Mouse (Mus musculus) 3T3-L1 (cell line): ENCODE measurements around the gene Rpa1.
"Not testable (repeated sequence)": the region's sequence is repeated elsewhere in the genome, so short reads cannot be mapped to it uniquely, and the experiment has no call there.

Experiments
- DNase-seq: peaks from one replicate; pipeline ENCODE4 v3.0.0-alpha.2; 2015; ENCODE audit warnings: low read depth, low spot score

Gene Rpa1

DNA sequence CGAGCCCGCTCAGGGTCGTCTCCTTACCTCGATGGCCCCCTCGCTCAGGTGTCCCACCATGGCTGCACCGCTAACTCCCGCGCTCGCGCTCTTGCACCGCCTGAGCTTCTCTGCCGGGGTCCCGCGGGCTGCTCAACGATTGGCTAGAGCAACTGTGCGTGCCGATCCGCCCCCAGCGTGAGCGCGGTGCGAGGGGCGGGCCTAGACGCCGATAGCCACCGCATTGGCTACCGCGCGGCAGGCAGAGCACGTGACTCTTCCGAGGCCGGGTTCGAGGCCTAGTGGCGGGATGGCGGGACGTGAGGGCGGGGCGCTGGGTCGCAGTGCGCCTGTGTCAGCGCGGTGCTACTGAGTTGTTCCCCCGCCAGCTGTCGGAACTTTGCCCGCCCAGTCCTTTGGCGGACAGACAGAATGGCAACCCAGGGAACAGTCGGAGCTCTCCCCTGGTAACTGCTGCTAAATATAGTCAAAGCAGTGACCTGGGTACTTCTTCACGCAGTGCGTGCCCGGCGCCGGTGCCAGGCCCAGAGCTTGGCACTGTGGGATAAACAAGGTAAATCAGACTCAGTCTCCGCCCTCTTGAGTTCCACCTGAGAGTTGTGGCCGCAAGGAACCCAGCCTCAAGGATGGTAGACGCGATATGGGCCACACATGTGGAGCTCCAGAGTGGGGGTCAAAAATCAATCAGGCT, at the start of gene Rpa1, which contains the start of gene Smyd4:
Gene Rpa1 (minus strand): TSS at position 126 of the 691 bp plus-strand sequence.
Gene Smyd4 (plus strand): TSS at position 235 of the 691 bp plus-strand sequence.
- peak; percentile 93 for DNase-seq

DNA sequence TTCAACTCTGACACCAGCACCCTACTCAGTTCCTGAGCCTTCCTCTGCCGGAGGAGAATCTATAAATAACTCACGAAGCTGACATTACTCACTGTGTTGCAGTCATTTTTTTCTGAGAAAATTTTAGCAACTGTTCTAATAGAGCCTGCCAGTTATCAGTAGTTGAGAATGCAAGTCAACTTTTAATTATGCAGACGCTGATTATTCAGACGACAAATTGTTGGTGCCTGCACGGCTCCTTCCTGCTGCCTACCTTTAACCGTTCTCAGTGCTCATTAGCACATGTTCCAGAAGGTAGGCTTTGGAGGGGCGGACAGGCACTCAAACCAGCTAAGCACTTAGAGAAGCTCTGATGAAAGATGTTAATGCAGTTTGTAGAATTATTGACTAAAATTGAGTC, 49.3 kb upstream of the Rpa1 start:
- no peak for DNase-seq

DNA sequence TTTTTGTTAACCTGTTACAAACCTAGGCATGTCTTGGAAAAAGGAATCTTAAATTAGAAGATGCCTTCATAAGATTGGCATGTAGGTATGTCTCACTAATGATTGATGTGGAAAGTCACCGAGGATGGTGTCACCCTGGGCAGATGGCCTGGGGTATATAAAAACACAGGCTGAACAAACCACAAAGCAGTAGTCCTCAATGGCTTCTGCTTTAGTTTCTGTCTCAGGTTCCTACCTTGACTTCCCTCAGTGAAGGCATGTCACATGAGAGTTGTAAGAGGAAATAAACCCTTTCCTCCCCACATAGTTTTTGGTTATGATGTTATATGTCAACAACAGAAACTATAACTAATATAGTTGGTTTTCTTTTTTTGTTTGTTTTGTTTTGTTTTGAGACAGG, 47.5 kb upstream of the Rpa1 start:
- no peak for DNase-seq

DNA sequence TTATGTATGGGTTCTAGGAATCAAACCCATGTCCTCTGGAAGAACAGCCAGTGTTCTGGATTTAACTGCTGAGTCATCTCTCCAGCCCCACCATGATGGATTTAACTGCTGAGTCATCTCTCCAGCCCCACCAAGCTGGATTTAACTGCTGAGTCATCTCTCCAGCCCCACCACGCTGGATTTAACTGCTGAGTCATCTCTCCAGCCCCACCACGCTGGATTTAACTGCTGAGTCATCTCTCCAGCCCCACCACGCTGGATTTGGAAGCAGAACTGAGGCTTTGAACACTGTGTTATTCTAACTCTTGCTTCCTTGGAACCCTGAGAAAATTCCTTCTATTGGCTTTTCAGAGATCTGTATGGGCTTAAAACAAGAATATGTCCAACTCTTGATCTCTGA, 35.4 kb upstream of the Rpa1 start:
- DNase-seq: peak; percentile 74

DNA sequence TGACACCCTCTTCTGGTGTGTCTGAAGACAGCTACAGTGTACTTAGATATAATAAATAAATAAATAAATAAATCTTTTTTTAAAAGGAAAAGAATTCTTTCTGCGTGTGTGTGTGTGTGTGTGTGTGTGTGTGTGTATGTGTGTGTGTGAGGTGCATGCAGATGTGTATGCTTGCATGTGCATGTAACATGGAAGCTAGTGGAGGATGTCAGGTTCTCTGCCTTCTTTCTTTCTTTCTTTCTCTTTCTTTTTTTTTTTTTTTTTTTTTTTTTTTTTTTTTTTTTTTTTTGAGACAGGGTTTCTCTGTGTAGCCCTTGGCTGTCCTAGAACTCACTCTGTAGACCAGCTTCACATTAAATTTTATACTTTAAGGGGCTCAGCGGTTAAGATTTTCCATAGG, 30.7 kb upstream of the Rpa1 start:
- not testable (repeated sequence) for DNase-seq

GRCm38 (mm10) chr11:75377125-75377524, 29.0 kb upstream of the Rpa1 start:
- DNase-seq: no peak

DNA sequence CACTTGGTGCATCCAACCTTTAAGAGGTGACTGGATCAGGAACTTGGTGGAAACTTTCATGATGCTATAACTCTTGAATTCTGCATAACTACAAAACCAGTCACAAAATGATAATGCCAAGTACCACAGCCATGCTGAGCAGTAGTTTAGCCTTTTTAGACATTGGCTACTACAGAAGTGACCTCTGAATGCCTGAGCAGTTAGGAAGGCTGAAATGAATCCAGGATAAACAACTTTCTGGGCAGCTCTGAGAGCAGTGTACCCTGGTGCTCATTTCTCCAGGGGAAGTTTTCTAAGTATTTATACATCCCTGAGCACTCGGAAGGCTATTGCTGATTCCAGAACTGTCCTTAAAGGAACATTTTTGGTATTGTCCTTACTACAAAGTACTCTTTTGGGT, 7.4 kb upstream of the Rpa1 start:
- peak; percentile 79 for DNase-seq

GRCm38 (mm10) chr11:75351225-75351624, 3.1 kb upstream of the Rpa1 start:
- DNase-seq: no peak

DNA sequence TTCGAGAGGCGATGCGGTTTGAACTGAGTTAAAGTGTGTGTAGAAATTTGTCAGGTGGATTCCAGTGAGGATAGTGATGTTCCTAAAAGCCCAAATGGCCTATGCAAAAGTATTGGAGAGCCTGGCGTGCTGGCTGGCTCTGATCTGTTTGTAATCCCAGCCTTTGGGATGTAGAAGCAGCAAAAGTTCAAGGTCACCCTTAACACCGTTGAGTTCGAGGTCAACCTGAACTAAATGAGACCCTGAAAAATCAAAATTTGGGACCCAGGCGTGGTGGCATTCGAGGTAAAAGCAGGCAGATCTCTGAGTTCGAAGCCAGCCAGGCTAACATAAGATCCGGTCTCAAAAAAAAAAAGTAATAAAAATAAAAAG, 752 bp upstream of the Rpa1 start:
- DNase-seq: no peak

- no peak for DNase-seq
Observed at GRCm38 (mm10) chr11:75347596-75347995, 528 bp downstream of the Rpa1 start.

GRCm38 (mm10) chr11:75347188-75347585, 937 bp downstream of the Rpa1 start:
- DNase-seq: peak; percentile 37

GRCm38 (mm10) chr11:75346556-75347187, 1.5 kb downstream of the Rpa1 start:
- DNase-seq: no peak

DNA sequence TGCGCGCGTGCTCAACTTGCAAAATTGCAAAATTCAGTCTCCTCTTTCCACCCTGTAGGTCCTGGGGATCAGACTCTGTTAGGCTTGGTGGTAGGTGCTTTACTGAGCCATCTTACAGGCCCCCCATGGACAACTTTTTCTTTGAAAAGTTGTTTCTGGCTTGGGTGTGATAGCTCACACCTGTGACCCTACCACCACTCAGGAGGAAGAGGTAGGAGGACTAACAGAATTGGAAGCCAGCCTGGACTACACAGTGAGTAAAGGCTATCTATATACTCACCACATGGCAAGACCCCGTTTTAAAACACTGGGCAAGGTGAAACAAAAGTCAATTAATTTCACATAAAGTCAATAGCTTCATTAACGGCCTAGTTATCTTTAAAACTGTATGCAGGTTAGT, 3.4 kb downstream of the Rpa1 start:
- DNase-seq: no peak

DNA sequence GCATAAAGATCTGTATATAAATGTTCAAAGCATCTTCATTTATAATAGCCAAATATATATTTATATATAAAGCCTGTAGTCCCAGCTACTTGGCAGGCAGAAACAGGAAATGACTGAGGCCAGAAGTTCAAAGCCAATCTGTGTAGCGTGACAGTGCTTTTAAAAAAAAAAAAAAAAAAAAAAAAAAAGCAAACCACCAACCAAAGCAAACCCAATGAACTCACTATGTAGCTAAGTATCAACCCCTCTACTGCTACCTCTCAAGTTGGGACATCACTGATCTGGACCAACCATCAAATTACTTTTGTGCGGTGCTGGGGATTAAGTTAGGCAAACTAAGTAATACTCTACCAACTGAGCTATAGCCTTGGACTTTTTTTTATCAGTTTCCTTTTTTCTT, 4.0 kb downstream of the Rpa1 start:
- peak; percentile 34 for DNase-seq

DNA sequence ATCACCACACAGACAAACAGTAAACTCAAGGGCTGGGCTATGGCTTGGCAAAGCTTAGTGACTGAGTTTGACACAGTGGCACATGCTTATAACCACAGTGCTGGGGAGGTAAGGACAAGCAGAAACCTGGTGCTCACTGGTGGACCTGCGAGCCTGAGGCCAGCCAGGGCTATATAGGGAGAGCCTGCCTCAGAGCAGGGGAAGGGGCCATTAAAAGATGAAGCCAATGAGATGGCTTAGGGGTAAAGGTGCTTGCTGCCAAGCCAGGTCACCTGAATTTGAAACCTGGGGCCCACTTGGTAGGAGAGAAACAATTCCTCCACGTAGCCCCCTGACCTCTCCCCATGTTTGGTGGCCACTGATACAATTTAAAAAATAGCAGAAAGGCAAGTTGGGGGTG, 5.0 kb downstream of the Rpa1 start:
- DNase-seq: no peak

DNA sequence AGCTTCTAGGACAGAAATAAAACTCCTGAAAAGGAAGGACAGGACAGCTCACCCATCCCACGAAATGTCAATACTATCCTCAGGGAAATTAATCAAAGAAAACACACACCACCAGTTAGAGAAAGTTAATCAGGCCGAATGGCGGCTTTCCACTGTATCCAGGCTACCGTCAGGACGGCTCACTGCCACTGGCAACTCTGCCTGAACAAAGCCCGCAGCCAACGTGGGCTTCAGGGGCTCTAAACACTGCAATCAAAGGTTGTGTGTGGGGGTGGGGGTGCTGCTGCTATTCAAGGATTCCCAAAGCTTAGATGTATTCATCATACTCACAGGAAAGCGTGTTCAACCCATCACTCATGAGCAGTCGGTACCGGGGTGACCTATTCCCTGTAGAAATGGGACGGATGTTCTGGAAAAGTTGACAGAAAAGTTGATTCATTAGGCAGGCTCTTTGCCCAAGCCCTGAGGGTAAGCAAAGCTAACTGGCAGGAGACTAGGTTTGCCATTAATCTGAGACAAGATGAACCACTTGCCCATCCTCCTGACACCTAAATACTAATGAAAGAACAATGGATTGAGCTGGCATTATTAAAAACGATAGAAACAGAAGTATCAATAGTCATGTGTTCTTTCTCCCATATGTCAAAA, 7.3 kb downstream of the Rpa1 start:
- no peak for DNase-seq

- no peak for DNase-seq
Observed at GRCm38 (mm10) chr11:75340076-75340475, 8.0 kb downstream of the Rpa1 start.

- DNase-seq: no peak
Observed at GRCm38 (mm10) chr11:75337246-75337645, 10.9 kb downstream of the Rpa1 start.

DNA sequence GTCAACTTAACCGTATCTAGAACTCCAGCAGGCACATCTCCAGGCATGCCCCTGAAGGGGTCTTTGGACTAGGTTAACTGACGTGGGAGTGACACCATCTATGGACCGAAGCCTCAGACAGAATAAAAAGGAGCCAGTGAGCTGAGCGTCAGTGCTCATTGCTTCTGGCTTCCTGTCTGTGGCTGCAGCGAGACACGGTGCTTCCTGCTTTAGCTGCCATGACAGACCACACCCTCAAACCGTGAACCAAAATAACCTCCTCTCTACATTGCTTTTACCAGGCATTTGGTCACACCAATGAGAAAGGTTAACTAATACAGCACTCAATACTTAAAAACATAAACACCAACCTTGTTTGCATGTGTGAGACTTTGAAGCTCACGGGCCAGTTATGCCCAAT, 11.4 kb downstream of the Rpa1 start:
- DNase-seq: no peak

DNA sequence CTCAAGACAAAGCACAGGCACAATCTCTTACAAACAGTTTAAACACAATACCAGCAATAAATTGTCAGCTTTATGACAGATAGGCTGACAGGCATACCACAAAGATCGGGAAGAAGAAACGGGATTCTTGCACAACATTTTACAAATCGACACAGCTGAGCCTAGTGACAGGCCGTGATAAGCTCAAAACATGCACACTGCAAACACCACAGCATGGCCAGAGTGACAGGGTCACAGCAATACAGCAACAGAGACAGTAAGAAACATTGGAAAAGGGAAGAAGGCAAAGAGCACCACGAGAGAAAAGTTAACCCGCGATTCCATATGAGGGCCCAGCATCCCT, 22.2 kb downstream of the Rpa1 start:
- DNase-seq: no peak

DNA sequence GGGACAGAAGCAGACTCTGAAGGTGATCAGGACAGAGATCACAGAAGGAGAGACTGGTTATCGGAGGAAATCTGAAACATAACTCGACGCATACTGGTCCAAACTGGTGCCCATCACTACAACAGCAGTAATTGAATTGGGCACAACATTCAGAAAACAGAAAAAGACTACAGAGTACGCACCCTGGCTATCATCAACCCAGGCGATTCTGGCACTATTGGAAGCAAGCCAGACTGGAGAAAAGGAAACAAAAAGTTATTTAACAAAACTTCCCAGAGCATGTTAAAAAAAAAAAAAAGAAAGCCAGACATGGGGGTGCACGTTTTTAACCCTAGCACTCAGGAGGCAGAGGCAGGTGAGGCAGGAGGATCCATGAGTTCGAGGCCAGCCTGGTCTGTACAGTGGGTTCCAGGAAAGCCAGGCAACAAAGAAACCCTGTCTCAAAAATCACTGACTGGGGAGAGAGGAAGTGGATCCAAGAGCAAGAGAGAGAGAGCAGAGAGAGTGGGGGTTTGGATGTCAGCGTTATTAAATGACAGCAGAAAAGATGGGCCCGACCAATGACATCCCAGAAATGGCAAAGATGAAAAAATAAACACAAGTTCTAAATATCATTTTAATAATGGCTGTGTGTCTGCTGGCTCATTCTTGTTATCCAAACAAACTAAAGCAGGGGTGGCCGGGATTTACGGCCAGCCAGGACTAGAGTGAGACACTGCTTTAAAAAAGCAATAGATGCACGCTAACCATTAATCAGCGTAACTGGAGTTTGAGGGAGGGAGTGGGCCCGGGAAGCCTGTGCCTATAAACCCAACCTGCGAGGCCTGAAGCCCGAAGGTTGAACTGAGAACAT, 22.8 kb downstream of the Rpa1 start:
- DNase-seq: no peak

GRCm38 (mm10) chr11:75324433-75324832, 23.7 kb downstream of the Rpa1 start:
- DNase-seq: no peak
